Comparison of ENCODE assay signal across 1 mouse cellular context in the genomic region with DNA sequence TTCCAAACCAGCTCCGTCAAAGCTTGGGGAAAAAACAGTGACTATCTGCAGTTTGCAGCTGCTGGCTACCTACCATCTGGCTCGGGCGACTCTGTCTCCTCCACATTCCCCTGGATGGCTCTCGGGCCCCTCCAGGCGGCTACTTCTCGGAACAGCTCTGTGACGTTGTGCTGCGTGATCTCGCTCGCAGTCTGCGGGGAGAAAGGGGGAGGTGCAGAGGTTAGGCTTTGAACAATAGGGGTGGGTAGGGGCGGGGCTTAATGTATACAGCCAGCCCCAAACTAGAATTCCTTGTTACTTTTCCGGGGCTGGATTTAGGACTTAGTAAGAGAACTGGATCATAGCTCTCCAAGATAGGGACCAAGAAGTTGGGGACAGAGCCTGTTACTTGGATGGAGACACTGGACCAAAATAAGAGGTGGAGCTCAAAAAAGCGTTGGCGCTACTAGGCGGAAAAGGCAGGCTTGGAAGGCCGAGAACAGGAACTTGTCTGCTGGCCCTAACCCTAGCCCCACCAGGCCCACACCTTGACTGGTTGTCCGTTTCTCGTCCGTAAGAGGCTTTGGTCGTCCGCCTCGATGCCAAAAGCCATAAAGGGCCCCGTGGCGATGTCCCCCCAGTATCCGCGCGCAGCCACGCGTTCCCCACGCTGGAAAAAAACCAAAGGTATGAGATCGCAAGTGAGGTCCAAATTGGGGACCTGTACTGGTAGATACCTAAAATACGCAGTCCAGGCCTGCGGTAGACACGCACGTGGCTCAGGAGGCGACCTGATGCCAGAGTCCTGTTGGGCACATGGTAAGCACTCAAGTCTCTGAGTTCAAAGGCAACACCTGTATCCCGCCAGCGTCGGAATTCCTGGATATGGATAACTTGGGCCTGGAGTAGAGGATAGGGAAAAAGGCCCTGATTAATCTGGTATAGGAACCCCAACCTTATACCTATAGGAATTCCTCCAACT.
TF ChIP-seq lines count a peak whose summit lies in the region.

No protein-coding gene starts in this region.

TF ChIP-seq in MEL, 35 proteins besides CTCF, POLR2A, EP300 and RAD21 (continued from another document):
- TF ChIP-seq POLR2AphosphoS2 (IDR thresholded peaks at IDR 0.05; ENCODE audit: low read length): no peak
- TF ChIP-seq JUND (IDR thresholded peaks at IDR 0.05; ENCODE audit: low read depth, low read length): 0 out of 2 replicates have a peak, but pooled peaks have one; percentile 20
- TF ChIP-seq MAX (IDR thresholded peaks at IDR 0.05; ENCODE audit: low read length): no peak
- no peak for TF ChIP-seq CHD2 (IDR thresholded peaks at IDR 0.05; ENCODE audit: low read length)
- TF ChIP-seq MYB (IDR thresholded peaks at IDR 0.05; ENCODE audit: low read depth, low read length): no peak
- no peak for TF ChIP-seq NRF1 (IDR thresholded peaks at IDR 0.05; ENCODE audit: insufficient read depth, low read depth, low read length, poor library complexity, severe bottlenecking)
- no peak for TF ChIP-seq RCOR1 (IDR thresholded peaks at IDR 0.05; ENCODE audit: low read depth, low read length)
- TF ChIP-seq MEF2A (IDR thresholded peaks at IDR 0.05; ENCODE audit: extremely low read depth, insufficient replicate concordance, low read depth, low read length, poor library complexity, severe bottlenecking): no peak
- TF ChIP-seq MAZ (IDR thresholded peaks at IDR 0.05; ENCODE audit: low read depth, low read length): no peak
- TF ChIP-seq MAFK (IDR thresholded peaks at IDR 0.05; ENCODE audit: borderline replicate concordance, low read depth, low read length): no peak
- peak; percentile 86 for TF ChIP-seq TAL1 (IDR thresholded peaks at IDR 0.05; ENCODE audit: low read length)
- no peak for TF ChIP-seq KAT2A (conservative IDR thresholded peaks at IDR 0.05; ENCODE audit: low read depth, low read length)
- TF ChIP-seq E2F4 (IDR thresholded peaks at IDR 0.05; ENCODE audit: borderline replicate concordance, low read depth, low read length): no peak
- no peak for TF ChIP-seq ZMIZ1 (IDR thresholded peaks at IDR 0.05; ENCODE audit: low read depth, low read length)
- no peak for TF ChIP-seq GATA1 (IDR thresholded peaks at IDR 0.05; ENCODE audit: low read depth, low read length)
- TF ChIP-seq SIN3A (IDR thresholded peaks at IDR 0.05; ENCODE audit: low read length): peak; percentile 80
- TF ChIP-seq NELFE (IDR thresholded peaks at IDR 0.05; ENCODE audit: low read depth, low read length): no peak
TF ChIP-seq in MEL: peak in this region for 9.
